Mouse (Mus musculus) forebrain, embryonic 11.5 days (tissue): Measurements from ENCODE around the gene Fth1. TPM values are rescaled to one million over a fixed set of nuclear protein-coding genes. Genes with fewer than 3 reads are reported as not detected.
"Not testable (repeated sequence)": the region's sequence is repeated elsewhere in the genome, so short reads cannot be mapped to it uniquely, and the experiment has no call there.

Experiments
- ATAC-seq: fragments of 200-750 bp; cut with Nextera tagmentation; replicated peaks from 2 replicates; pipeline ENCODE4 v1.8.0; 2017; ENCODE audit warnings: moderate TSS enrichment; ENCODE audit not compliant: low FRiP score
- DNase-seq: peaks from one replicate; pipeline ENCODE4 v3.0.0-alpha.2; 2017; ENCODE audit warnings: low spot score
- H3K27ac ChIP-seq: fragments of 300-500 bp; sonication (generic); 2 replicates; pipeline ENCODE4 v1.5.1; 2014; ENCODE audit warnings: low read depth, low read length
- H3K27me3 ChIP-seq: fragments of 300-500 bp; sonication (generic); 2 replicates; pipeline ENCODE4 v1.6.1; 2014; ENCODE audit warnings: mild to moderate bottlenecking, low read length, mixed read lengths; ENCODE audit not compliant: control insufficient read depth, insufficient read depth
- H3K36me3 ChIP-seq: fragments of 300-500 bp; sonication (generic); 2 replicates; pipeline ENCODE4 v1.6.1; 2014; ENCODE audit warnings: mild to moderate bottlenecking, low read length, moderate library complexity, mixed read lengths; ENCODE audit not compliant: control insufficient read depth, insufficient read depth
- H3K4me1 ChIP-seq: fragments of 300-500 bp; sonication (generic); replicated peaks from 2 replicates; pipeline ENCODE4 v1.6.1; 2014; ENCODE audit warnings: low read length, mixed read lengths; ENCODE audit not compliant: control insufficient read depth, insufficient read depth
- H3K4me2 ChIP-seq: fragments of 300-500 bp; sonication (generic); 2 replicates; pipeline ENCODE4 v1.6.1; 2014; ENCODE audit warnings: low read depth, mild to moderate bottlenecking, low read length, moderate library complexity, mixed read lengths; ENCODE audit not compliant: severe bottlenecking
- H3K4me3 ChIP-seq: fragments of 300-500 bp; sonication (generic); 2 replicates; pipeline ENCODE4 v1.5.1; 2014; ENCODE audit warnings: low read depth, low read length
- H3K9ac ChIP-seq: fragments of 300-500 bp; sonication (generic); 2 replicates; pipeline ENCODE4 v1.6.1; 2014; ENCODE audit warnings: low read length
- H3K9me3 ChIP-seq: fragments of 300-500 bp; sonication (generic); 2 replicates; pipeline ENCODE4 v1.6.1; 2016; ENCODE audit warnings: low read length, mixed read lengths; ENCODE audit not compliant: control insufficient read depth
- WGBS: fragments of 180-500 bp; shearing (Covaris S2); extraction: QIAGEN DNeasy Blood & Tissue Kit; methylation state at CpG from one replicate; pipeline ENCODE4 v1.1.7; 2014; 5-methylcytosine and 5-hydroxymethylcytosine counted together
- polyA plus RNA-seq: library from polyadenylated mRNA; unstranded; fragments of >200 nt; fragmentation: Nextera tagmentation; extraction: Ambion mirVana; gene quantifications from 2 replicates; pipeline ENCODE4 v1.2.1, GENCODE M21; 2014

The Fth1 gene
- polyA plus RNA-seq, 1 experiment from 2014 or later, result 1,333 TPM

- 79% methylated on average over 1 of the region's 1 CpGs for WGBS
Observed at GRCm38 (mm10) chr19:9955438-9955837, 25.0 kb upstream of the Fth1 start.

GRCm38 (mm10) chr19:9956624-9957388, 23.6 kb upstream of the Fth1 start:
- ATAC-seq, result no peak

More at GRCm38 (mm10) chr19:9955438-9955837, 25.0 kb upstream of the Fth1 start:
- no peak for ATAC-seq
- DNase-seq, result no peak
- no peaks in the 10 kb centered on the region for H3K36me3 ChIP-seq
- H3K4me3 ChIP-seq, result no peak overlapping the region
- no peak overlapping the region for H3K4me2 ChIP-seq
- H3K9ac ChIP-seq, result no peak overlapping the region
- no peaks in the 10 kb centered on the region for H3K9me3 ChIP-seq
- no peaks in the 10 kb centered on the region for H3K27me3 ChIP-seq
- peaks cover 3% of the 10 kb centered on the region; the same call in 1 of the 2 replicates for H3K4me1 ChIP-seq
- no peak overlapping the region for H3K27ac ChIP-seq

GRCm38 (mm10) chr19:9957965-9958364, 22.4 kb upstream of the Fth1 start:
- Histone ChIP-seq H3K4me3 (no peak overlapping the region), H3K9me3 (no peaks in the 10 kb centered on the region), H3K4me2 (no peak overlapping the region), H3K9ac (no peak overlapping the region), H3K27me3 (no peaks in the 10 kb centered on the region), H3K36me3 (no peaks in the 10 kb centered on the region), H3K4me1 (peaks cover 3% of the 10 kb centered on the region; the same call in 1 of the 2 replicates), H3K27ac (no peak overlapping the region)
- ATAC-seq, result no peak
- no peak for DNase-seq
- WGBS, result 90% methylated on average over 5 of the region's 5 CpGs

More at GRCm38 (mm10) chr19:9956624-9957388, 23.6 kb upstream of the Fth1 start:
- 74% methylated on average over 4 of the region's 4 CpGs for WGBS
- peaks cover 3% of the 10 kb centered on the region; the same call in 1 of the 2 replicates for H3K4me1 ChIP-seq
- no peak overlapping the region for H3K4me2 ChIP-seq
- no peaks in the 10 kb centered on the region for H3K36me3 ChIP-seq
- no peak overlapping the region for H3K4me3 ChIP-seq
- no peak overlapping the region for H3K27ac ChIP-seq
- H3K9me3 ChIP-seq, result no peaks in the 10 kb centered on the region
- DNase-seq, result no peak
- H3K9ac ChIP-seq, result no peak overlapping the region
- H3K27me3 ChIP-seq, result no peaks in the 10 kb centered on the region

- H3K9me3 ChIP-seq, result no peaks in the 10 kb centered on the region
- DNase-seq, result no peak
- H3K27ac ChIP-seq, result no peak overlapping the region
- H3K4me3 ChIP-seq, result no peak overlapping the region
- H3K4me1 ChIP-seq, result no peaks in the 10 kb centered on the region
- no peak overlapping the region for H3K4me2 ChIP-seq
- no peak overlapping the region for H3K9ac ChIP-seq
- WGBS, result 86% methylated on average over 5 of the region's 5 CpGs
- no peaks in the 10 kb centered on the region for H3K27me3 ChIP-seq
- no peaks in the 10 kb centered on the region for H3K36me3 ChIP-seq
- ATAC-seq, result no peak
Observed at GRCm38 (mm10) chr19:9960769-9961168, 19.6 kb upstream of the Fth1 start.

GRCm38 (mm10) chr19:9964205-9964916, 16.0 kb upstream of the Fth1 start:
- Histone ChIP-seq H3K4me1 (no peaks in the 10 kb centered on the region), H3K27me3 (no peaks in the 10 kb centered on the region), H3K9ac (no peak overlapping the region), H3K4me3 (no peak overlapping the region), H3K27ac (no peak overlapping the region), H3K36me3 (no peaks in the 10 kb centered on the region), H3K4me2 (no peak overlapping the region), H3K9me3 (no peaks in the 10 kb centered on the region)
- 30% methylated on average over 7 of the region's 7 CpGs for WGBS
- DNase-seq (no peak), ATAC-seq (no peak)

GRCm38 (mm10) chr19:9966096-9966867, 14.1 kb upstream of the Fth1 start:
- no peak for DNase-seq
- no peaks in the 10 kb centered on the region for H3K36me3 ChIP-seq
- no peak for ATAC-seq
- no peaks in the 10 kb centered on the region for H3K4me1 ChIP-seq
- no peak overlapping the region for H3K4me3 ChIP-seq
- whole genome bisulfite sequencing, result 76% methylated on average over 2 of the region's 2 CpGs
- no peak overlapping the region for H3K4me2 ChIP-seq
- H3K9me3 ChIP-seq, result no peaks in the 10 kb centered on the region
- H3K27me3 ChIP-seq, result no peaks in the 10 kb centered on the region
- H3K27ac ChIP-seq, result no peak overlapping the region
- no peak overlapping the region for H3K9ac ChIP-seq

- Histone ChIP-seq H3K36me3 (no peaks in the 10 kb centered on the region), H3K9ac (no peak overlapping the region), H3K27ac (no peak overlapping the region), H3K27me3 (no peaks in the 10 kb centered on the region), H3K4me3 (no peak overlapping the region), H3K4me2 (no peak overlapping the region), H3K9me3 (no peaks in the 10 kb centered on the region), H3K4me1 (no peaks in the 10 kb centered on the region)
- DNase-seq, result no peak
- WGBS, result 85% methylated on average over 8 of the region's 10 CpGs
- ATAC-seq, result no peak
Observed at GRCm38 (mm10) chr19:9968081-9968787, 12.2 kb upstream of the Fth1 start.

GRCm38 (mm10) chr19:9974853-9975252, 5.5 kb upstream of the Fth1 start:
- H3K9ac ChIP-seq, DNase-seq, H3K4me1 ChIP-seq, H3K36me3 ChIP-seq, H3K9me3 ChIP-seq, H3K4me3 ChIP-seq, ATAC-seq, H3K27me3 ChIP-seq, H3K27ac ChIP-seq, H3K4me2 ChIP-seq: not testable (repeated sequence)
- 74% methylated on average over 2 of the region's 2 CpGs for WGBS
